Mouse (Mus musculus) kidney, postnatal 0 days (tissue): ENCODE measurements around the gene Clmn. TPM values are rescaled to one million over a fixed set of nuclear protein-coding genes. Genes with fewer than 3 reads are reported as not detected.
A peak's percentile ranks its signal among the peaks of the same experiment; 100 is the strongest.

Experiments used
- ATAC-seq: fragments of 200-750 bp; cut with Nextera tagmentation; replicated peaks from 2 replicates; pipeline ENCODE4 v1.8.0; 2017; ENCODE audit warnings: low read depth, moderate number of reproducible peaks, moderate TSS enrichment, moderate library complexity; ENCODE audit not compliant: low FRiP score
- DNase-seq: peaks from one replicate; pipeline ENCODE4 v3.0.0-alpha.2; 2016; ENCODE audit warnings: low spot score
- H3K27ac ChIP-seq: fragments of 300-500 bp; sonication (generic); 2 replicates; pipeline ENCODE4 v1.5.1; 2014; ENCODE audit warnings: mild to moderate bottlenecking
- H3K27me3 ChIP-seq: fragments of 300-500 bp; sonication (generic); 2 replicates; pipeline ENCODE4 v1.6.1; 2014; ENCODE audit warnings: low read length, mixed read lengths; ENCODE audit not compliant: insufficient read depth
- H3K36me3 ChIP-seq: fragments of 300-500 bp; sonication (generic); 2 replicates; pipeline ENCODE4 v1.6.1; 2014; ENCODE audit warnings: low read length, mixed read lengths; ENCODE audit not compliant: insufficient read depth
- H3K4me1 ChIP-seq: fragments of 300-500 bp; sonication (generic); replicated peaks from 2 replicates; pipeline ENCODE4 v1.6.1; 2014; ENCODE audit warnings: antibody characterized with exemption, low read length, mixed read lengths; ENCODE audit not compliant: insufficient read depth
- H3K4me2 ChIP-seq: fragments of 300-500 bp; sonication (generic); 2 replicates; pipeline ENCODE4 v1.6.1; 2014; ENCODE audit warnings: mild to moderate bottlenecking, low read length, moderate library complexity, mixed read lengths
- H3K4me3 ChIP-seq: fragments of 300-500 bp; sonication (generic); replicated peaks from 2 replicates; pipeline ENCODE4 v1.5.1; 2014; ENCODE audit warnings: low read depth, low read length
- H3K9ac ChIP-seq: fragments of 300-500 bp; sonication (generic); 2 replicates; pipeline ENCODE4 v1.6.1; 2014; ENCODE audit warnings: low read depth, low read length
- H3K9me3 ChIP-seq: fragments of 300-500 bp; sonication (generic); replicated peaks from 2 replicates; pipeline ENCODE4 v1.6.1; 2016; ENCODE audit warnings: low read length, inconsistent platforms, mixed read lengths
- CTCF ChIP-seq: IDR thresholded peaks from 2 replicates; pipeline ENCODE4 v1.5.1; 2016; ENCODE audit warnings: antibody characterized with exemption, low read depth, mild to moderate bottlenecking, moderate library complexity
- WGBS: fragments of 180-500 bp; shearing (Covaris S2); extraction: QIAGEN DNeasy Blood & Tissue Kit; methylation state at CpG from one replicate; pipeline ENCODE4 v1.1.7; 2014; 5-methylcytosine and 5-hydroxymethylcytosine counted together
- polyA plus RNA-seq: library from polyadenylated mRNA; unstranded; fragments of >200 nt; fragmentation: Nextera tagmentation; extraction: Ambion mirVana; gene quantifications from 2 replicates; pipeline ENCODE4 v1.2.1, GENCODE M21; 2015

The Clmn gene
- polyA plus RNA-seq, 1 experiment from 2014 or later, result 6.0 TPM

DNA sequence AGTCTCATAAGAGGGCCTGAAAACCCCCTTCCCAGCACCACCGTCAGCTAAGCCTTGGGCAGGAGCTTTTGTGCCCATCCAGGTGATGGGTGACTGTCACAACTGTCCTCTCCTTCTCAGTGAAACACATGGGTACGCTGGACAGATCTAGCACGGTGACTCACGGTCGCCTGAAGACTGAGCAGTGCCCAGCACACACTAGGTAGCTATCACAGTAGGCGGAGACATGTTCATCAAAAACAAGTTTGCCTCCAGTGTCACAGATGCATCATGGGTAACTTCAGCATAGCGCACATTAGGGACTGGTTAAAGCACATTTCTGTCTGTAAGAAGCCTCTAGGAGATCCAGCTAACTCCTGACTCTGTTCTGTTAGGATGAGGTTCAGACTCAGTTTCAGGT is 41.2 kb downstream of the Clmn start:
- WGBS, result 96% methylated on average over 7 of the region's 7 CpGs
- Histone ChIP-seq H3K27ac (no peak overlapping the region), H3K9ac (no peak overlapping the region), H3K36me3 (no peaks in the 10 kb centered on the region), H3K9me3 (no peaks in the 10 kb centered on the region), H3K27me3 (no peaks in the 10 kb centered on the region), H3K4me1 (peaks cover 34% of the 10 kb centered on the region; the same call in 1 of the 2 replicates), H3K4me2 (no peak overlapping the region), H3K4me3 (no peak overlapping the region)
- DNase-seq (no peak), ATAC-seq (no peak)
- TF ChIP-seq CTCF, result no peak

DNA sequence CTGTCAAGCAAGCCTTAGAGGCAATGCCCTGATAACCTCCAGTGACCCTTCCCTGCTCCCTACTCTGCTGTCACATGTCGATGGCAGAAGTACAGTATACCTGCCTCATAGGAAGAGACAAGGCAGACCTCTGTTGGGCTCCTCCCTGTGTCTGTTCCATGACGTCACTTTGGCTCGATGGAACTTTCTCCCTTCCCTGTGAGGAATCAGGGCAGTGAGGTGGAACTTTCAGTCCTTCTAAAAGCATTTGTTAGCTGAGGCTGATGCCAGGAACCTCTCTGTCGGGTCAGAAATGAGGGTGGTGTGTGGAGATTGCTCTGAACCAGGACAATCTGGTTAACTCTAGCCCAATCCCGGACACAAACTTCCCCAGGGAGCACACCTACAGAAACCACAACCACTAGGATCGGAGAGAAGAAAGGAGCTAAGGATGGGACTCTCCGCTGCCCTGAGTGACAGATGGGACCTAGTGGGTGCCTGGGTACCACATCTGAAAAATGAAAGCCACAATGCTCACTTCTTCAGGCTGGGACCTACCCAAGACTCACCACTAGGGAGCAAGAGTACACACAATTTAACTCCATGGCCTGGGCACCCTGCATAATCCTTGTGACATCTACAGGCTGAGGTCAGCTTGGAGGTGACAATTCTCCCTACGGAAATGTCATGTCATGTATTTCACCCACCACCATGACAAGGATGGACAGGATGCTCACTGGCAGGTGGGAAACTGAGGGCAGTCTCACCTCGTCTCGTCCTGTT is 41.9 kb downstream of the Clmn start:
- WGBS, result 80% methylated on average over 10 of the region's 10 CpGs

GRCm38 (mm10) chr12:104822151-104822550 is 42.7 kb downstream of the Clmn start:
- no peak overlapping the region for H3K9ac ChIP-seq
- DNase-seq (no peak), ATAC-seq (peak; percentile 53)
- H3K27me3 ChIP-seq, result no peaks in the 10 kb centered on the region
- TF ChIP-seq CTCF, result no peak
- no peaks in the 10 kb centered on the region for H3K36me3 ChIP-seq
- H3K9me3 ChIP-seq, result no peaks in the 10 kb centered on the region
- H3K4me3 ChIP-seq, result no peak overlapping the region
- peaks cover 32% of the 10 kb centered on the region; the same call in 1 of the 2 replicates for H3K4me1 ChIP-seq
- H3K27ac ChIP-seq, result peak overlapping the region; percentile 68; the same call in 1 of the 2 replicates
- WGBS, result 36% methylated on average over 8 of the region's 8 CpGs
- H3K4me2 ChIP-seq, result no peak overlapping the region

More for the DNA sequence above, 41.9 kb downstream of the Clmn start:
- Histone ChIP-seq H3K9me3 (no peaks in the 10 kb centered on the region), H3K36me3 (no peaks in the 10 kb centered on the region), H3K4me2 (no peak overlapping the region), H3K27me3 (no peaks in the 10 kb centered on the region), H3K4me1 (peaks cover 34% of the 10 kb centered on the region; the same call in 1 of the 2 replicates), H3K27ac (0 out of 2 replicates have a peak overlapping the region, but pooled peaks have one; percentile 68), H3K4me3 (no peak overlapping the region), H3K9ac (no peak overlapping the region)
- no peak for DNase-seq
- 0 out of 2 replicates have a peak, but pooled peaks have one; percentile 41 for ATAC-seq
- peak; percentile 30; the same call in 1 of the 2 replicates for TF ChIP-seq CTCF

DNA sequence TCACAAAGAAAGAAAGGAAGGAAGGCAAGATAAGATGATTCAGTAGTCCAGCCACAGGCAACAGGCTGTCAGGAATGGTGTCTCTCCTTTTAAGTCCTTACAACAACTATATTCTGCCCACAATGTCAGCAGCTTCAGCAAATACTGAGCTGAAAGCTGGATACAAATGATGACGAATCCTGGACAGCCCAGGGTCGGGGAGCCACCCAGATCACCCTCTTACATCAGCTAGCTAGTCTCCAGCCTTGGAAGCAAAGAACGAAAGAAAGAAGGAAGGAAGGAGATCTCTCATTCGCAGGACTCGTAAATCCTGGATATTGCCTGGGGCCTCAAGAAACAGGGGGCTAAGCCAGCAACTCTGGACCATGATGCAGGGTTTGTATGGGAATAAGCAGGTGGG is 44.8 kb downstream of the Clmn start:
- WGBS, result 67% methylated on average over 5 of the region's 5 CpGs

DNA sequence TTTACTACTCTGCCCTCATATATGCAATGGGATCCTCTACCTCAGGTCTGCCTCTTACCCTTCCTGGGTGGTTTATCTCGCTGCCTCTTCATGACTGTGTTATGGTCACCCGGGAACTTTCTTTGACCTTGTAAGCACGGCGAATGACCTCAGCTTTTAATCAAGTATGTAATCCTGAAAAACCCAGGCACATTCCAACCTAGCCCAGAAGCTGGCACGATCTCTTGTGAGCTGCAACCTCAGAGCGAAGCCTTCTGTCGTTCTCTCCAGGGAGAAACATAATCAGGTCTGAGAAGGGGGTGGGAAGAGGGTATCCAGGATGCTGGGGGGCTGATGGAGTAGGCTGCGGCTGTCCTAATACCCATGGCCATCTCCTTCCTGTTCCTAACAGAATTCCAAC is 45.8 kb downstream of the Clmn start:
- no peak for TF ChIP-seq CTCF
- peaks cover 28% of the 10 kb centered on the region for H3K4me1 ChIP-seq
- no peaks in the 10 kb centered on the region for H3K27me3 ChIP-seq
- no peak for DNase-seq
- H3K4me3 ChIP-seq, result no peak overlapping the region
- H3K4me2 ChIP-seq, result no peak overlapping the region
- WGBS, result 48% methylated on average over 8 of the region's 8 CpGs
- H3K36me3 ChIP-seq, result no peaks in the 10 kb centered on the region
- ATAC-seq, result no peak
- H3K9me3 ChIP-seq, result no peaks in the 10 kb centered on the region
- H3K27ac ChIP-seq, result no peak overlapping the region
- no peak overlapping the region for H3K9ac ChIP-seq

More for the DNA sequence above, 44.8 kb downstream of the Clmn start:
- Histone ChIP-seq H3K4me1 (peaks cover 29% of the 10 kb centered on the region; the same call in 1 of the 2 replicates), H3K36me3 (no peaks in the 10 kb centered on the region), H3K4me3 (no peak overlapping the region), H3K27me3 (no peaks in the 10 kb centered on the region), H3K9ac (no peak overlapping the region), H3K9me3 (no peaks in the 10 kb centered on the region), H3K27ac (no peak overlapping the region), H3K4me2 (no peak overlapping the region)
- no peak for TF ChIP-seq CTCF
- ATAC-seq (no peak), DNase-seq (no peak)

- Histone ChIP-seq H3K4me1 (peaks cover 31% of the 10 kb centered on the region), H3K4me2 (no peak overlapping the region), H3K27me3 (no peaks in the 10 kb centered on the region), H3K4me3 (no peak overlapping the region), H3K9me3 (no peaks in the 10 kb centered on the region), H3K36me3 (no peaks in the 10 kb centered on the region), H3K27ac (0 out of 2 replicates have a peak overlapping the region, but pooled peaks have one; percentile 27), H3K9ac (no peak overlapping the region)
- ATAC-seq (no peak), DNase-seq (no peak)
- WGBS, result 72% methylated on average over 7 of the region's 7 CpGs
- no peak for TF ChIP-seq CTCF
Observed at GRCm38 (mm10) chr12:104818057-104818456, 46.8 kb downstream of the Clmn start.
